10 mouse cellular contexts compared by ENCODE assay signal in the genomic region with DNA sequence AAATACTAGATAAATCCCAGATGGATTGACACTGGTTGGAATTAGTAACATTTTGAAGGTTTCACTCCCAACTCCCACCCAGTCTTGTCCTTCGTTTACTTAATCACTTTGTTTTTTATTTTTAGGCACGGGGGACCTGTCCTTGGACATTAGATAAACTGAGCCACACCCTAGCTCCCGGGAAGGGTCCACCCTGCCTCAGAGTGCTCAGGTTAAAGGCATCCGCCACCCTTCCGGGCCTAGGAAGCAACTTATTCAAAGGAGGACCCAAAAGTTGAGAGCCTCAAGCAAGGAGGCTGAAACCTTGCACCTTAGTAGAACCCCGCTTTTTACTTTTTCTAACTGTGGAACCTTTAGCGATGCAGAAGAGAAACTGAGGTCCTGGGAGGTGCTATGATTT. TPM values are rescaled to one million over a fixed set of nuclear protein-coding genes. Genes with fewer than 3 reads are reported as not detected.
DNase-seq lines count a peak whose midpoint lies in the region; ATAC-seq and TF ChIP-seq lines count a peak whose summit lies in the region.
"Had no signal": no experiment of that assay in that cellular context is flagged by ENCODE, and none has a peak within 500 bp of the region (broad histone marks: within the 10 kb centered on the region; RNA-seq: fewer than 3 reads in every experiment).

No protein-coding gene starts in this region.

- 17% methylated on average over 7 of the region's 7 CpGs for WGBS in kidney, adult 2 months
- WGBS in bone marrow, adult 2 months, result 16% methylated on average over 7 of the region's 7 CpGs
- WGBS in hindbrain, embryonic 16.5 days, result 29% methylated on average over 7 of the region's 7 CpGs
- WGBS in midbrain, embryonic 14.5 days, result 28% methylated on average over 7 of the region's 7 CpGs

- H3K4me3 ChIP-seq in kidney, adult 2 months (ENCODE audit: insufficient read depth, low read depth, low read length), result peak overlapping the region; percentile 45
- peak overlapping the region; percentile 79 for H3K4me3 ChIP-seq in bone marrow, adult 2 months (replicated peaks; ENCODE audit: control insufficient read depth, low read depth, low read length)
- H3K4me3 ChIP-seq in hindbrain, embryonic 16.5 days (ENCODE audit: low read length), result peak overlapping the region; percentile 46
- H3K4me3 ChIP-seq in midbrain, embryonic 14.5 days (replicated peaks; ENCODE audit: low read depth, low read length), result peak overlapping the region; percentile 38

- peak overlapping the region; percentile 33; the same call in 1 of the 2 replicates for H3K9ac ChIP-seq in hindbrain, embryonic 16.5 days (ENCODE audit: low read depth, low read length)
- no peak overlapping the region; the same call in 1 of the 2 replicates for H3K9ac ChIP-seq in midbrain, embryonic 14.5 days (replicated peaks; ENCODE audit: low read length)

- TF ChIP-seq POLR2A in kidney, adult 2 months (IDR thresholded peaks at IDR 0.05; ENCODE audit: low read depth, low read length), result no peak
- no peak for TF ChIP-seq POLR2A in bone marrow, adult 2 months (IDR thresholded peaks at IDR 0.05; ENCODE audit: borderline replicate concordance, control insufficient read depth, low read depth, low read length)

- no peak for TF ChIP-seq CTCF in kidney, adult 2 months (conservative IDR thresholded peaks at IDR 0.05; ENCODE audit: insufficient read depth, insufficient read length, low read depth, low read length)
- TF ChIP-seq CTCF in bone marrow, adult 2 months (IDR thresholded peaks at IDR 0.05; ENCODE audit: control insufficient read depth, insufficient read depth, low read length), result no peak

- H3K9me3 ChIP-seq in hindbrain, embryonic 16.5 days (ENCODE audit: control insufficient read depth, low read length), result no peaks in the 10 kb centered on the region
- no peaks in the 10 kb centered on the region for H3K9me3 ChIP-seq in midbrain, embryonic 14.5 days (ENCODE audit: control insufficient read depth, low read length)

- H3K4me1 ChIP-seq in kidney, adult 2 months (ENCODE audit: control insufficient read depth, insufficient read depth, low read length), result peaks cover 15% of the 10 kb centered on the region; the same call in 1 of the 2 replicates
- no peaks in the 10 kb centered on the region; the same call in 1 of the 2 replicates for H3K4me1 ChIP-seq in bone marrow, adult 2 months (ENCODE audit: control insufficient read depth, insufficient read depth, low read length)
- peaks cover 11% of the 10 kb centered on the region; the same call in 1 of the 2 replicates for H3K4me1 ChIP-seq in hindbrain, embryonic 16.5 days (ENCODE audit: control insufficient read depth, insufficient read depth, low read depth, low read length)
- peaks cover 5% of the 10 kb centered on the region; the same call in 1 of the 2 replicates for H3K4me1 ChIP-seq in midbrain, embryonic 14.5 days (ENCODE audit: control insufficient read depth, insufficient read depth, low read length)

- H3K27me3 ChIP-seq in kidney, adult 2 months (replicated peaks; ENCODE audit: control insufficient read depth, insufficient read depth, low read length), result no peaks in the 10 kb centered on the region
- peaks cover 40% of the 10 kb centered on the region for H3K27me3 ChIP-seq in hindbrain, embryonic 16.5 days (replicated peaks; ENCODE audit: control insufficient read depth, insufficient read depth, low read length)
- H3K27me3 ChIP-seq in midbrain, embryonic 14.5 days (ENCODE audit: control insufficient read depth, insufficient read depth, low read length), result peaks cover 44% of the 10 kb centered on the region
- H3K27me3 ChIP-seq: Patski had no signal

- no peak for ATAC-seq in hindbrain, embryonic 16.5 days
- no peak for ATAC-seq in midbrain, embryonic 14.5 days (ENCODE audit: low FRiP score, low TSS enrichment)

- peak overlapping the region; percentile 90 for H3K27ac ChIP-seq in kidney, adult 2 months (ENCODE audit: insufficient read depth, low read depth, low read length)
- peak overlapping the region; percentile 45 for H3K27ac ChIP-seq in bone marrow, adult 2 months (ENCODE audit: control insufficient read depth, insufficient read depth, low read depth, low read length, poor library complexity)
- H3K27ac ChIP-seq in hindbrain, embryonic 16.5 days (ENCODE audit: low read depth, low read length), result no peak overlapping the region
- no peak overlapping the region for H3K27ac ChIP-seq in midbrain, embryonic 14.5 days (replicated peaks; ENCODE audit: low read depth, low read length)

- DNase-seq in kidney, adult 2 months, result no peak
- no peak for DNase-seq in kidney, postnatal 4 days
- DNase-seq in midbrain, embryonic 14.5 days, result no peak
- DNase-seq in spleen, adult 12 weeks (ENCODE audit: low spot score), result no peak
- no peak for DNase-seq in urinary bladder, postnatal 36 days (ENCODE audit: low spot score in 2 of 2)
- no peak for DNase-seq in gastrocnemius, postnatal 4 days (ENCODE audit: low spot score in 2 of 2)

- peak overlapping the region; percentile 77 for H3K4me2 ChIP-seq in hindbrain, embryonic 16.5 days (ENCODE audit: low read length)
- peak overlapping the region; percentile 73 for H3K4me2 ChIP-seq in midbrain, embryonic 14.5 days (ENCODE audit: low read length)

- H3K36me3 ChIP-seq in kidney, adult 2 months (ENCODE audit: control insufficient read depth, insufficient read depth, low read length), result peaks cover under 1% of the 10 kb centered on the region
- H3K36me3 ChIP-seq in hindbrain, embryonic 16.5 days (ENCODE audit: control insufficient read depth, insufficient read depth, low read length), result no peaks in the 10 kb centered on the region
- peaks cover 10% of the 10 kb centered on the region for H3K36me3 ChIP-seq in midbrain, embryonic 14.5 days (ENCODE audit: control insufficient read depth, insufficient read depth, low read length)

RNA-seq across cellular contexts. Expression of gene Sfn, which starts 2.9 kb away (rescaled TPM):
- polyA plus RNA-seq in kidney, adult 2 months (2012; rRNA removed), result 7.2 and 7.6 TPM in 2 replicates
- 10.3 and 19.0 TPM in 2 replicates for polyA plus RNA-seq in bone marrow, adult 2 months (2011; ENCODE audit: insufficient read depth, insufficient read length, low replicate concordance, missing spikeins)
- polyA plus RNA-seq in hindbrain, embryonic 16.5 days (2015; fragmentation: Nextera tagmentation; extraction: Ambion mirVana), result 2.1 and 2.2 TPM in 2 replicates
- 0.88 and 1.3 TPM in 2 replicates for polyA plus RNA-seq in midbrain, embryonic 14.5 days (2014; fragmentation: Nextera tagmentation; extraction: Ambion mirVana)
- 1 to 10 TPM; 2.2 to 2.3 TPM for total RNA-seq in gastrocnemius, postnatal 4 days (2021)

RNA-seq across cellular contexts. Expression of gene Gpn2, which starts 15.0 kb away (rescaled TPM):
- 26.7 and 31.4 TPM in 2 replicates for polyA plus RNA-seq in kidney, adult 2 months (2012; rRNA removed)
- 10.5 and 15.9 TPM in 2 replicates for polyA plus RNA-seq in bone marrow, adult 2 months (2011; ENCODE audit: insufficient read depth, insufficient read length, low replicate concordance, missing spikeins)
- polyA plus RNA-seq in hindbrain, embryonic 16.5 days (2015; fragmentation: Nextera tagmentation; extraction: Ambion mirVana), result 16.6 and 16.9 TPM in 2 replicates
- 20.3 and 21.4 TPM in 2 replicates for polyA plus RNA-seq in midbrain, embryonic 14.5 days (2014; fragmentation: Nextera tagmentation; extraction: Ambion mirVana)
- 1 to 10 TPM; 6.5 to 7.6 TPM for total RNA-seq in gastrocnemius, postnatal 4 days (2021)

RNA-seq across cellular contexts. Expression of gene Gpatch3, which starts 24.6 kb away (rescaled TPM):
- 3.8 and 4.6 TPM in 2 replicates for polyA plus RNA-seq in kidney, adult 2 months (2012; rRNA removed)
- polyA plus RNA-seq in bone marrow, adult 2 months (2011; ENCODE audit: insufficient read depth, insufficient read length, low replicate concordance, missing spikeins), result 3.8 and 12.2 TPM in 2 replicates
- polyA plus RNA-seq in hindbrain, embryonic 16.5 days (2015; fragmentation: Nextera tagmentation; extraction: Ambion mirVana), result 5.9 and 7.6 TPM in 2 replicates
- 6.4 and 7.3 TPM in 2 replicates for polyA plus RNA-seq in midbrain, embryonic 14.5 days (2014; fragmentation: Nextera tagmentation; extraction: Ambion mirVana)
- total RNA-seq in gastrocnemius, postnatal 4 days (2021), result 1 to 10 TPM; 5.2 to 6.0 TPM

RNA-seq across cellular contexts. Expression of gene Nr0b2, which starts 45.9 kb away (rescaled TPM):
- polyA plus RNA-seq in kidney, adult 2 months (2012; rRNA removed), result 6.0 and 6.8 TPM in 2 replicates
- polyA plus RNA-seq in bone marrow, adult 2 months (2011; ENCODE audit: insufficient read depth, insufficient read length, low replicate concordance, missing spikeins), result not detected in 2 replicates
- 0.36 TPM in 1 of 2 replicates, not detected in the other for polyA plus RNA-seq in hindbrain, embryonic 16.5 days (2015; fragmentation: Nextera tagmentation; extraction: Ambion mirVana)
- not detected in 2 replicates for polyA plus RNA-seq in midbrain, embryonic 14.5 days (2014; fragmentation: Nextera tagmentation; extraction: Ambion mirVana)
- total RNA-seq in gastrocnemius, postnatal 4 days (2021), result not detected
- total RNA-seq: gastrocnemius, postnatal 25 days had no signal
- polyA plus RNA-seq: Patski had no signal

RNA-seq across cellular contexts. Expression of gene Zdhhc18, which starts 50.8 kb away (rescaled TPM):
- polyA plus RNA-seq in kidney, adult 2 months (2012; rRNA removed), result 28.7 and 31.6 TPM in 2 replicates
- 23.6 and 39.6 TPM in 2 replicates for polyA plus RNA-seq in bone marrow, adult 2 months (2011; ENCODE audit: insufficient read depth, insufficient read length, low replicate concordance, missing spikeins)
- polyA plus RNA-seq in hindbrain, embryonic 16.5 days (2015; fragmentation: Nextera tagmentation; extraction: Ambion mirVana), result 3.6 and 3.7 TPM in 2 replicates
- 3.8 and 5.8 TPM in 2 replicates for polyA plus RNA-seq in midbrain, embryonic 14.5 days (2014; fragmentation: Nextera tagmentation; extraction: Ambion mirVana)
- 10 to 100 TPM; 20.8 to 23.7 TPM for total RNA-seq in gastrocnemius, postnatal 4 days (2021)

Comparison
In these comparisons a context has a peak if more than half of its experiments do, and no peak if none do; other contexts are left out.
1. H3K27ac ChIP-seq: peak in kidney, adult 2 months (single experiment) and bone marrow, adult 2 months (single experiment); none in hindbrain, embryonic 16.5 days (single experiment) and midbrain, embryonic 14.5 days (single experiment).
2. Peak in every context shown above with its lines, with median percentiles within 50 percentile points of each other: H3K4me3 ChIP-seq.